Mouse (Mus musculus): ENCODE results near the gene Sstr3. TPM values are rescaled to one million over a fixed set of nuclear protein-coding genes. Genes with fewer than 3 reads are reported as not detected.

The Sstr3 gene
- polyA plus RNA-seq, 1 experiment from 2014 or later: 0.02 TPM

GRCm38 (mm10) chr15:78493401-78494010, 51.0 kb downstream of the Sstr3 start:
- H3K4me2 ChIP-seq (replicated peaks; ENCODE audit: low read depth): no peak overlapping the region
- H3K27me3 ChIP-seq (ENCODE audit: control insufficient read depth, insufficient read depth, low read length): no peaks in the 10 kb centered on the region
- ATAC-seq (ENCODE audit: low FRiP score, low TSS enrichment) (no peak), DNase-seq (ENCODE audit: low spot score) (no peak)
- H3K9me3 ChIP-seq (ENCODE audit: control insufficient read depth, low read length): no peaks in the 10 kb centered on the region
- no peaks in the 10 kb centered on the region for H3K36me3 ChIP-seq (ENCODE audit: control insufficient read depth, insufficient read depth, low read length)
- TF ChIP-seq CTCF (IDR thresholded peaks at IDR 0.05; ENCODE audit: low read depth) (no peak), EP300 (optimal IDR thresholded peaks at IDR 0.05) (no peak)
- no peak overlapping the region for H3K27ac ChIP-seq (replicated peaks)
- no peak overlapping the region for H3K9ac ChIP-seq (ENCODE audit: low read length)
- 74% methylated on average over 10 of the region's 10 CpGs for WGBS
- no peak overlapping the region for H3K4me3 ChIP-seq (ENCODE audit: low read depth, low read length)
- no peaks in the 10 kb centered on the region for H3K4me1 ChIP-seq (replicated peaks; ENCODE audit: control insufficient read depth, insufficient read depth)

DNA sequence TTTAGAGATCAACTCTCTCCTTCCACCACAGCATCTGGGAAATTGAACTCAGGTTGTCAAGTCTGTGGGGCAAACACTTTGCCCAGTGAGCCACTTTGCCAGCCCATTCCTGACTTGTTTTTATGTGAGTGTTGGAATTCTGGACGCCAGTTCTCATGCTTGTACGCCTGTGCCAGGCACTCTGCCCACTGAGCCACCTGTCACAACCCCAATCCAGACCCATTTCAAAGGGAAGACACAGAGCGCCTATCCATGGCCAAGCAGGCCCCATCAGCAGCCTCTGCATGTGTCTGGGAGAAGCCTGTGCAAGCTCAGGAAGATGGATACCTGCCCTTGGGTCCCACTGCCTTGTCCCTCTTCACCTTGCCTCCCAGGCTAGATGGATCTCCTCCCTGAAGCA, 53.2 kb downstream of the Sstr3 start:
- ATAC-seq (ENCODE audit: low FRiP score, low TSS enrichment) (no peak), DNase-seq (ENCODE audit: low spot score) (no peak)
- no peak overlapping the region for H3K4me2 ChIP-seq (replicated peaks; ENCODE audit: low read depth)
- H3K36me3 ChIP-seq (ENCODE audit: control insufficient read depth, insufficient read depth, low read length): no peaks in the 10 kb centered on the region
- no peaks in the 10 kb centered on the region for H3K9me3 ChIP-seq (ENCODE audit: control insufficient read depth, low read length)
- no peak overlapping the region for H3K4me3 ChIP-seq (ENCODE audit: low read depth, low read length)
- H3K4me1 ChIP-seq (replicated peaks; ENCODE audit: control insufficient read depth, insufficient read depth): no peaks in the 10 kb centered on the region
- no peak for TF ChIP-seq CTCF (IDR thresholded peaks at IDR 0.05; ENCODE audit: low read depth)
- no peak for TF ChIP-seq EP300 (optimal IDR thresholded peaks at IDR 0.05)
- H3K27ac ChIP-seq (replicated peaks): no peak overlapping the region
- WGBS: 89% methylated on average over 3 of the region's 3 CpGs
- no peak overlapping the region for H3K9ac ChIP-seq (ENCODE audit: low read length)
- H3K27me3 ChIP-seq (ENCODE audit: control insufficient read depth, insufficient read depth, low read length): no peaks in the 10 kb centered on the region

GRCm38 (mm10) chr15:78489906-78490305, 54.6 kb downstream of the Sstr3 start:
- H3K27me3 ChIP-seq (ENCODE audit: control insufficient read depth, insufficient read depth, low read length): no peaks in the 10 kb centered on the region
- no peak for ATAC-seq (ENCODE audit: low FRiP score, low TSS enrichment)
- H3K27ac ChIP-seq (replicated peaks): no peak overlapping the region
- no peak overlapping the region for H3K4me2 ChIP-seq (replicated peaks; ENCODE audit: low read depth)
- WGBS: 59% methylated on average over 8 of the region's 8 CpGs
- no peaks in the 10 kb centered on the region for H3K4me1 ChIP-seq (replicated peaks; ENCODE audit: control insufficient read depth, insufficient read depth)
- no peak overlapping the region for H3K4me3 ChIP-seq (ENCODE audit: low read depth, low read length)
- H3K9me3 ChIP-seq (ENCODE audit: control insufficient read depth, low read length): no peaks in the 10 kb centered on the region
- H3K36me3 ChIP-seq (ENCODE audit: control insufficient read depth, insufficient read depth, low read length): no peaks in the 10 kb centered on the region
- TF ChIP-seq EP300 (optimal IDR thresholded peaks at IDR 0.05): no peak
- TF ChIP-seq CTCF (IDR thresholded peaks at IDR 0.05; ENCODE audit: low read depth): no peak
- H3K9ac ChIP-seq (ENCODE audit: low read length): no peak overlapping the region
- no peak for DNase-seq (ENCODE audit: low spot score)

GRCm38 (mm10) chr15:78489248-78489647, 55.2 kb downstream of the Sstr3 start:
- DNase-seq (ENCODE audit: low spot score) (no peak), ATAC-seq (ENCODE audit: low FRiP score, low TSS enrichment) (no peak)
- H3K4me1 ChIP-seq (replicated peaks; ENCODE audit: control insufficient read depth, insufficient read depth): no peaks in the 10 kb centered on the region
- no peak overlapping the region for H3K27ac ChIP-seq (replicated peaks)
- H3K9ac ChIP-seq (ENCODE audit: low read length): no peak overlapping the region
- H3K36me3 ChIP-seq (ENCODE audit: control insufficient read depth, insufficient read depth, low read length): no peaks in the 10 kb centered on the region
- no peak overlapping the region for H3K4me3 ChIP-seq (ENCODE audit: low read depth, low read length)
- 78% methylated on average over 3 of the region's 3 CpGs for WGBS
- H3K4me2 ChIP-seq (replicated peaks; ENCODE audit: low read depth): no peak overlapping the region
- TF ChIP-seq CTCF (IDR thresholded peaks at IDR 0.05; ENCODE audit: low read depth) (no peak), EP300 (optimal IDR thresholded peaks at IDR 0.05) (no peak)
- H3K9me3 ChIP-seq (ENCODE audit: control insufficient read depth, low read length): no peaks in the 10 kb centered on the region
- no peaks in the 10 kb centered on the region for H3K27me3 ChIP-seq (ENCODE audit: control insufficient read depth, insufficient read depth, low read length)

- Histone ChIP-seq H3K36me3 (ENCODE audit: control insufficient read depth, insufficient read depth, low read length) (no peaks in the 10 kb centered on the region), H3K4me3 (ENCODE audit: low read depth, low read length) (no peak overlapping the region), H3K27me3 (ENCODE audit: control insufficient read depth, insufficient read depth, low read length) (no peaks in the 10 kb centered on the region), H3K9ac (ENCODE audit: low read length) (no peak overlapping the region), H3K27ac (replicated peaks) (no peak overlapping the region), H3K9me3 (ENCODE audit: control insufficient read depth, low read length) (no peaks in the 10 kb centered on the region), H3K4me1 (replicated peaks; ENCODE audit: control insufficient read depth, insufficient read depth) (no peaks in the 10 kb centered on the region), H3K4me2 (replicated peaks; ENCODE audit: low read depth) (no peak overlapping the region)
- WGBS: 69% methylated on average over 4 of the region's 4 CpGs
- no peak for ATAC-seq (ENCODE audit: low FRiP score, low TSS enrichment)
- no peak for TF ChIP-seq EP300 (optimal IDR thresholded peaks at IDR 0.05)
- no peak for TF ChIP-seq CTCF (IDR thresholded peaks at IDR 0.05; ENCODE audit: low read depth)
- DNase-seq (ENCODE audit: low spot score): no peak
These were observed 57.4 kb downstream of the Sstr3 start for GRCm38 (mm10) chr15:78487066-78487465.

Other genes with a start within 250 kb of the Sstr3 start
- 0.17 and 0.24 TPM in 2 replicates for gene Csf2rb2, start 239.0 kb downstream of the Sstr3 start, polyA plus RNA-seq (2015; fragmentation: Nextera tagmentation; extraction: Ambion mirVana)
- 0.99 and 1.0 TPM in 2 replicates for gene Csf2rb, start 218.9 kb downstream of the Sstr3 start, polyA plus RNA-seq (2015; fragmentation: Nextera tagmentation; extraction: Ambion mirVana)
- not detected in 2 replicates for gene Tex33, start 148.8 kb downstream of the Sstr3 start, polyA plus RNA-seq (2015; fragmentation: Nextera tagmentation; extraction: Ambion mirVana)
- gene Tst, start 138.8 kb downstream of the Sstr3 start, polyA plus RNA-seq (2015; fragmentation: Nextera tagmentation; extraction: Ambion mirVana): 153 and 177 TPM in 2 replicates
- gene Mpst, start 138.3 kb downstream of the Sstr3 start, polyA plus RNA-seq (2015; fragmentation: Nextera tagmentation; extraction: Ambion mirVana): 5.6 and 5.7 TPM in 2 replicates
- 25.9 and 26.2 TPM in 2 replicates for gene Kctd17, start 116.1 kb downstream of the Sstr3 start, polyA plus RNA-seq (2015; fragmentation: Nextera tagmentation; extraction: Ambion mirVana)
- gene Tmprss6, start 76.1 kb downstream of the Sstr3 start, polyA plus RNA-seq (2015; fragmentation: Nextera tagmentation; extraction: Ambion mirVana): 0.48 and 0.50 TPM in 2 replicates
- gene Il2rb, start 49.4 kb downstream of the Sstr3 start, polyA plus RNA-seq (2015; fragmentation: Nextera tagmentation; extraction: Ambion mirVana): 0.24 and 0.30 TPM in 2 replicates
- 20.2 and 24.6 TPM in 2 replicates for gene C1qtnf6, start 13.3 kb downstream of the Sstr3 start, polyA plus RNA-seq (2015; fragmentation: Nextera tagmentation; extraction: Ambion mirVana)
- 6.4 and 8.0 TPM in 2 replicates for gene Rac2, start 28.1 kb upstream of the Sstr3 start, polyA plus RNA-seq (2015; fragmentation: Nextera tagmentation; extraction: Ambion mirVana)
- gene Cyth4, start 52.4 kb upstream of the Sstr3 start, polyA plus RNA-seq (2015; fragmentation: Nextera tagmentation; extraction: Ambion mirVana): 5.2 and 5.8 TPM in 2 replicates
- 0.06 and 0.11 TPM in 2 replicates for gene Elfn2, start 174.1 kb upstream of the Sstr3 start, polyA plus RNA-seq (2015; fragmentation: Nextera tagmentation; extraction: Ambion mirVana)
- 5.6 and 7.2 TPM in 2 replicates for gene Mfng, start 228.8 kb upstream of the Sstr3 start, polyA plus RNA-seq (2015; fragmentation: Nextera tagmentation; extraction: Ambion mirVana)